Mouse (Mus musculus): ENCODE measurements around the gene Glrx5. TPM values are rescaled to one million over a fixed set of nuclear protein-coding genes. Genes with fewer than 3 reads are reported as not detected.

Gene Glrx5
- total and polyA plus RNA-seq, 3 experiments = 38.5 to 112 (median 79.5) TPM

GRCm38 (mm10) chr12:105003158-105003557 lies 29.3 kb upstream of the Glrx5 start:
- Histone ChIP-seq H3K4me1 (ENCODE audit: control insufficient read depth in 1 of 2, insufficient read depth in 2 of 2) (peaks cover 61 to 91% of the 10 kb centered on the region in 2 experiments), H3K27me3 (replicated peaks) (no peaks in the 10 kb centered on the region), H3K4me3 (replicated peaks in 1 of 3; ENCODE audit: low read depth in 2 of 3, low read length in 2 of 3, poor library complexity in 1 of 3) (no peak overlapping the region), H3K4me2 (ENCODE audit: insufficient read depth, low read depth, poor library complexity, severe bottlenecking) (peak overlapping the region; percentile 39), H3K27ac (ENCODE audit: insufficient read depth, low read depth) (0 out of 2 replicates have a peak overlapping the region, but pooled peaks have one; percentile 32), H3K9me3 (replicated peaks; ENCODE audit: low read length) (no peaks in the 10 kb centered on the region), H3K79me2 (replicated peaks; ENCODE audit: control insufficient read depth, extremely low read depth, insufficient read depth, poor library complexity, severe bottlenecking) (peaks cover 40% of the 10 kb centered on the region), H3K9ac (ENCODE audit: insufficient read depth, low read depth) (peak overlapping the region; percentile 53), H3K36me3 (replicated peaks in 1 of 2; ENCODE audit: control insufficient read depth in 1 of 2, insufficient read depth in 1 of 2, low read length in 1 of 2) (peaks cover 0 to 23% of the 10 kb centered on the region in 2 experiments)
- in situ Hi-C loops (cut with MboI; ENCODE audit: low pct_ligation_motif_present, low pct_unique_long_range_greater_than_20kb, low sequenced_read_pairs) = loop anchor here (10.0 kb wide), 1 partner anchor 48 kb away; no protein-coding TSS in a partner anchor
- DNase-seq (ENCODE audit: extremely low read depth) = no peak
- TF ChIP-seq CHD1 (IDR thresholded peaks at IDR 0.05; ENCODE audit: low read depth, low read length) = no peak
- TF ChIP-seq RCOR1 (conservative IDR thresholded peaks at IDR 0.05; ENCODE audit: low read depth, low read length) = no peak
- no peak for TF ChIP-seq ZC3H11A (IDR thresholded peaks at IDR 0.05; ENCODE audit: low read depth, low read length)
- TF ChIP-seq JUND (conservative IDR thresholded peaks at IDR 0.05; ENCODE audit: low read depth, low read length) = no peak
- TF ChIP-seq JUN (IDR thresholded peaks at IDR 0.05; ENCODE audit: insufficient read depth, low read depth, low read length) = no peak
- TF ChIP-seq BHLHE40 (IDR thresholded peaks at IDR 0.05; ENCODE audit: low read depth, low read length) = no peak
- no peak for TF ChIP-seq CTCF (conservative IDR thresholded peaks at IDR 0.05 in 1 of 2, IDR thresholded peaks at IDR 0.05 in 1 of 2; ENCODE audit: low read depth in 2 of 2, low read length in 2 of 2)
- TF ChIP-seq MAZ (IDR thresholded peaks at IDR 0.05; ENCODE audit: low read depth, low read length) = no peak
- TF ChIP-seq ETS1 (conservative IDR thresholded peaks at IDR 0.05; ENCODE audit: low read depth, low read length) = no peak
- no peak for TF ChIP-seq E2F4 (IDR thresholded peaks at IDR 0.05; ENCODE audit: insufficient replicate concordance, low read depth, low read length)
- no peak for TF ChIP-seq TBP (conservative IDR thresholded peaks at IDR 0.05; ENCODE audit: low read depth, low read length)
- TF ChIP-seq MAX (IDR thresholded peaks at IDR 0.05; ENCODE audit: low read length) = no peak
- dilution Hi-C loops (cut with MboI; ENCODE audit: extremely low pct_ligation_motif_present, extremely low pct_unique_long_range_greater_than_20kb, low sequenced_read_pairs) = no loop called here

- no peak for DNase-seq (ENCODE audit: extremely low read depth)
- Histone ChIP-seq H3K4me3 (replicated peaks in 1 of 3; ENCODE audit: low read depth in 2 of 3, low read length in 2 of 3, poor library complexity in 1 of 3) (peak overlapping the region in 1 of 3 experiments; percentile 2), H3K4me1 (ENCODE audit: control insufficient read depth in 1 of 2, insufficient read depth in 2 of 2) (peaks cover 59 to 91% of the 10 kb centered on the region in 2 experiments), H3K79me2 (replicated peaks; ENCODE audit: control insufficient read depth, extremely low read depth, insufficient read depth, poor library complexity, severe bottlenecking) (peaks cover 46% of the 10 kb centered on the region), H3K9ac (ENCODE audit: insufficient read depth, low read depth) (peak overlapping the region; percentile 53), H3K36me3 (replicated peaks in 1 of 2; ENCODE audit: control insufficient read depth in 1 of 2, insufficient read depth in 1 of 2, low read length in 1 of 2) (peaks cover 0 to 23% of the 10 kb centered on the region in 2 experiments), H3K9me3 (replicated peaks; ENCODE audit: low read length) (no peaks in the 10 kb centered on the region), H3K27me3 (replicated peaks) (no peaks in the 10 kb centered on the region), H3K4me2 (ENCODE audit: insufficient read depth, low read depth, poor library complexity, severe bottlenecking) (peak overlapping the region; percentile 39), H3K27ac (ENCODE audit: insufficient read depth, low read depth) (peak overlapping the region; percentile 32; the same call in 1 of the 2 replicates)
- dilution Hi-C loops (cut with MboI; ENCODE audit: extremely low pct_ligation_motif_present, extremely low pct_unique_long_range_greater_than_20kb, low sequenced_read_pairs) = no loop called here
- in situ Hi-C loops (cut with MboI; ENCODE audit: low pct_ligation_motif_present, low pct_unique_long_range_greater_than_20kb, low sequenced_read_pairs) = loop anchor here (10.0 kb wide), 1 partner anchor 49 kb away; no protein-coding TSS in a partner anchor
- no peak for TF ChIP-seq MEF2A (IDR thresholded peaks at IDR 0.05; ENCODE audit: borderline replicate concordance, low read depth, low read length)
- TF ChIP-seq JUN (IDR thresholded peaks at IDR 0.05; ENCODE audit: insufficient read depth, low read depth, low read length) = no peak
- TF ChIP-seq CHD1 (IDR thresholded peaks at IDR 0.05; ENCODE audit: low read depth, low read length) = no peak
- TF ChIP-seq USF2 (conservative IDR thresholded peaks at IDR 0.05; ENCODE audit: low read depth, low read length) = no peak
- no peak for TF ChIP-seq ZMIZ1 (IDR thresholded peaks at IDR 0.05; ENCODE audit: low read depth, low read length)
Observed at GRCm38 (mm10) chr12:105003715-105004114, 28.8 kb upstream of the Glrx5 start.

Measured in CH12.LX (cell line).